Mouse (Mus musculus): ENCODE measurements at regions not wholly inside any gene's neighbourhood (a gene's known extent, or its start where the extent isn't known, plus 50 kb on each side); places are given as distances from the start of the nearest gene placed in this dataset.

DNA sequence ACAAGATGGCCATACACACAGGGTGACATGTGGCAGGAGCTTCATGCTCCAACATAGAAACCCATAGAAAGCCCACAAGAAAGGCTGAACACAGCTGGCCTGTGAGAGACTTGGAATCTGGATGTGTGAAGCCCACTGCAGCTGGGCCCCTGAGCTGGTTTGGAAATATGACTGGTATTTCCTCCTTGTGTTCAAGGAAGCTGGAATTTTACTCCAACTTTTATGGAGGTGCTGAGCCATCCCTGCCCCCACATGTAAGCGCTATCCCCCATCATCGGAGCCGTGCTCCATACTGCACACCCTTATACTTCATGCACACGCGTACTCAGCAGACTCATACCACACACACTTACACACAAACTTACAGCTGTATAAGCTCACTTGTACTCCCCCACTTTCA, 87.7 kb upstream of the Agap1 start:
- H3K36me3 ChIP-seq (ENCODE audit: insufficient read depth, low read length): no peaks in the 10 kb centered on the region
- DNase-seq (ENCODE audit: low spot score) (peak; percentile 22), ATAC-seq (peak; percentile 40)
- no peak overlapping the region for H3K27ac ChIP-seq (ENCODE audit: low read length)
- 52% methylated on average over 5 of the region's 5 CpGs for WGBS
- H3K4me2 ChIP-seq (replicated peaks; ENCODE audit: low read depth, low read length): no peak overlapping the region
- no peak overlapping the region for H3K4me3 ChIP-seq (ENCODE audit: low read depth, low read length)
- H3K9me3 ChIP-seq (ENCODE audit: low read length): no peaks in the 10 kb centered on the region
- H3K4me1 ChIP-seq (ENCODE audit: insufficient read depth, low read depth, low read length): no peaks in the 10 kb centered on the region
- TF ChIP-seq CTCF (IDR thresholded peaks at IDR 0.05): no peak
- TF ChIP-seq EP300 (IDR thresholded peaks at IDR 0.05): no peak
- H3K9ac ChIP-seq (replicated peaks; ENCODE audit: low read depth): no peak overlapping the region
- no peaks in the 10 kb centered on the region for H3K27me3 ChIP-seq (replicated peaks; ENCODE audit: insufficient read depth, low read length)

GRCm38 (mm10) chr1:89373806-89374205, 80.8 kb upstream of the Agap1 start:
- Histone ChIP-seq H3K9me3 (ENCODE audit: low read length) (no peaks in the 10 kb centered on the region; the same call in 1 of the 2 replicates), H3K9ac (replicated peaks; ENCODE audit: low read depth) (no peak overlapping the region), H3K27me3 (replicated peaks; ENCODE audit: insufficient read depth, low read length) (no peaks in the 10 kb centered on the region), H3K36me3 (ENCODE audit: insufficient read depth, low read length) (no peaks in the 10 kb centered on the region), H3K4me3 (ENCODE audit: low read depth, low read length) (no peak overlapping the region), H3K27ac (ENCODE audit: low read length) (no peak overlapping the region), H3K4me1 (ENCODE audit: insufficient read depth, low read depth, low read length) (no peaks in the 10 kb centered on the region), H3K4me2 (replicated peaks; ENCODE audit: low read depth, low read length) (no peak overlapping the region)
- ATAC-seq (no peak), DNase-seq (ENCODE audit: low spot score) (no peak)
- no peak for TF ChIP-seq EP300 (IDR thresholded peaks at IDR 0.05)
- no peak for TF ChIP-seq CTCF (IDR thresholded peaks at IDR 0.05)

DNA sequence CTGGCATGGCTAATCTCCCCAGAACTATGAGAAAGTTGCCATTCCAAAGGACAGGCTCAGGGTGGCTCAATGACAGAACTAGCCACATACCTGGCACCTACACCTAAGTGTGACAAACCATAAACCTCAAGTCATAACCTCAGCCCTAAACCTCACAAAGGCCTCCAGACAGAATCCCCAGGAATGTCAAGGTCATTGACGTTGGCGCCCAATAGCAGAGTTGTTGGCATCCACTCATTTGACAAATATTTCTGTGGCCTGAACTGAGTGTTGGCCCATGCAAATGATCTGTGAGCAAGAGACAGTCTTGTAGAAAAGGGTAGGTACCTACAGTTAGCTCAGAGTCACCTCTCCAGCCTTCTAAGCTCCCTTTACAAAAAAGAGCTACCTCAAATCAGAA, 80.3 kb upstream of the Agap1 start:
- Histone ChIP-seq H3K9ac (replicated peaks; ENCODE audit: low read depth) (no peak overlapping the region), H3K4me2 (replicated peaks; ENCODE audit: low read depth, low read length) (no peak overlapping the region), H3K9me3 (ENCODE audit: low read length) (no peaks in the 10 kb centered on the region; the same call in 1 of the 2 replicates), H3K27me3 (replicated peaks; ENCODE audit: insufficient read depth, low read length) (no peaks in the 10 kb centered on the region), H3K4me1 (ENCODE audit: insufficient read depth, low read depth, low read length) (no peaks in the 10 kb centered on the region), H3K27ac (ENCODE audit: low read length) (no peak overlapping the region), H3K4me3 (ENCODE audit: low read depth, low read length) (no peak overlapping the region), H3K36me3 (ENCODE audit: insufficient read depth, low read length) (no peaks in the 10 kb centered on the region)
- ATAC-seq: no peak
- 89% methylated on average over 2 of the region's 2 CpGs for WGBS
- TF ChIP-seq EP300 (IDR thresholded peaks at IDR 0.05) (no peak), CTCF (IDR thresholded peaks at IDR 0.05) (no peak)
- DNase-seq (ENCODE audit: low spot score): no peak

DNA sequence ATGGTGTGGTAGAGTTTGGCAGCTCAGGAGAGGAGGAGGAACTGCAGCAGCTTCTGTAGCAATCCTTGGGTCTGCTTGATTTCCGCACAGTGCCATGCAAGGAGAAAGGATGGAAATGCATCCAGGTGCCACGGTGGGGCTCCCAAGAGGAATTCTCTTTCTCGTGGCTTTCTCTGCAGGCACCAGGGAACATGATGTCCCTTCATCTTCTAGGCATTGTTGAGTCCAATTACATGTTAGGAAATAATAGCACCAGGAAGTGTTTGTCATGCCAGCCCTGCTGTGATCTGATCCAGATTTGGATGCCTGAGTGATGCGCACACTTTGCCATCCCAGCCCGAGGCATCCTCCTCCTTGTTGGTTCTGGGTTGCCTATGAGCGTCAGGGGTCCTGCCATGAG, 72.6 kb upstream of the Agap1 start:
- H3K27me3 ChIP-seq (replicated peaks; ENCODE audit: insufficient read depth, low read length): no peaks in the 10 kb centered on the region
- 75% methylated on average over 6 of the region's 6 CpGs for WGBS
- H3K4me1 ChIP-seq (ENCODE audit: insufficient read depth, low read depth, low read length): no peaks in the 10 kb centered on the region
- no peak overlapping the region for H3K4me2 ChIP-seq (replicated peaks; ENCODE audit: low read depth, low read length)
- TF ChIP-seq CTCF (IDR thresholded peaks at IDR 0.05) (no peak), EP300 (IDR thresholded peaks at IDR 0.05) (no peak)
- no peaks in the 10 kb centered on the region for H3K36me3 ChIP-seq (ENCODE audit: insufficient read depth, low read length)
- ATAC-seq (no peak), DNase-seq (ENCODE audit: low spot score) (no peak)
- H3K4me3 ChIP-seq (ENCODE audit: low read depth, low read length): no peak overlapping the region
- no peak overlapping the region for H3K27ac ChIP-seq (ENCODE audit: low read length)
- no peak overlapping the region for H3K9ac ChIP-seq (replicated peaks; ENCODE audit: low read depth)
- no peaks in the 10 kb centered on the region; the same call in 1 of the 2 replicates for H3K9me3 ChIP-seq (ENCODE audit: low read length)

DNA sequence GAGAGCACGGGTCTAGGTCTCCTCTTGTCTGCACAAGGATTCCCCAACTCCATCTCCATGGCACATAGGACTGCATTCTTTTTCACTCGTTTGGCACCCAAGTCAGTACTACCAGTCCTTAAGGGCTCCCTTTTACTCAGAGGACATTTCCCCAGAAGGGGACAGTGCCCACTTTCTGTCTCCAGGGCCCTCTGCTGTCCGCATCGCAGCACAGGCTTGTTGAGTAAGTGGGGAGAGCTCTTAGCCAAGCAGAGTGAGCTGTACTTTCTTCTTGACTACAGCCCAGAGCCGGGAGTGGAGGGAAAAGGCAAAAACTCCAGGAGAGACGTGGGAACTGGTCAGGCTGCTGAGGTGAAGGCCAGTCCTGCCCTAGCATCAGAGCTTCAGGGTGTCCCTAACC, 69.5 kb upstream of the Agap1 start:
- Histone ChIP-seq H3K4me3 (ENCODE audit: low read depth, low read length) (no peak overlapping the region), H3K27me3 (replicated peaks; ENCODE audit: insufficient read depth, low read length) (no peaks in the 10 kb centered on the region), H3K9me3 (ENCODE audit: low read length) (no peaks in the 10 kb centered on the region), H3K4me1 (ENCODE audit: insufficient read depth, low read depth, low read length) (no peaks in the 10 kb centered on the region), H3K4me2 (replicated peaks; ENCODE audit: low read depth, low read length) (no peak overlapping the region), H3K9ac (replicated peaks; ENCODE audit: low read depth) (no peak overlapping the region), H3K27ac (ENCODE audit: low read length) (no peak overlapping the region), H3K36me3 (ENCODE audit: insufficient read depth, low read length) (no peaks in the 10 kb centered on the region)
- 48% methylated on average over 6 of the region's 6 CpGs for WGBS
- peak; percentile 57 for DNase-seq (ENCODE audit: low spot score)
- no peak for TF ChIP-seq EP300 (IDR thresholded peaks at IDR 0.05)
- peak; percentile 56 for TF ChIP-seq CTCF (IDR thresholded peaks at IDR 0.05)
- peak; percentile 59 for ATAC-seq

DNA sequence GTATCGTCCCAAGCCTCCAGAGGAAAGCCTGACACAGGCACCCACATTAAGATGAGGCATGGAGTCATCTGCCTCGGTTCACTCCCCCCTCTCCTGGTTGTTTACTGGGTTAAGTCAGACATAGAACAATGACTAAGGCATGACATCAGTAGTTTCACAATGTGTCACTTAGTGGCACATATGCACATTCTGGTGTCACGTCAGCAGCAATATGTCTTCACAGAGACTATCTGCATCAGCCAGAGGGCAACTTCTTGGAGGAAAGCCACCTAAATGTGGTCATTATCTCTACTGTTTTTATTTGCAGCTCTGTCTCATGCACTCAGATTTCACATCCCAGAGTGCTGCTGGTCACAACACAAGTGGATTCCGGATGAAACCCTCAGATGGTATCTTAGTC, 61.9 kb upstream of the Agap1 start:
- 57% methylated on average over 4 of the region's 4 CpGs for WGBS
- H3K4me1 ChIP-seq (ENCODE audit: insufficient read depth, low read depth, low read length): no peaks in the 10 kb centered on the region
- no peaks in the 10 kb centered on the region for H3K36me3 ChIP-seq (ENCODE audit: insufficient read depth, low read length)
- H3K27ac ChIP-seq (ENCODE audit: low read length): no peak overlapping the region
- no peaks in the 10 kb centered on the region for H3K9me3 ChIP-seq (ENCODE audit: low read length)
- H3K27me3 ChIP-seq (replicated peaks; ENCODE audit: insufficient read depth, low read length): no peaks in the 10 kb centered on the region
- no peak overlapping the region for H3K4me3 ChIP-seq (ENCODE audit: low read depth, low read length)
- H3K9ac ChIP-seq (replicated peaks; ENCODE audit: low read depth): no peak overlapping the region
- no peak overlapping the region for H3K4me2 ChIP-seq (replicated peaks; ENCODE audit: low read depth, low read length)
- ATAC-seq (no peak), DNase-seq (ENCODE audit: low spot score) (peak; percentile 46)
- peak; percentile 46; the same call in 1 of the 2 replicates for TF ChIP-seq EP300 (IDR thresholded peaks at IDR 0.05)
- TF ChIP-seq CTCF (IDR thresholded peaks at IDR 0.05): no peak

GRCm38 (mm10) chr1:89394471-89394870, 60.1 kb upstream of the Agap1 start:
- ATAC-seq (no peak), DNase-seq (ENCODE audit: low spot score) (no peak)
- 41% methylated on average over 7 of the region's 7 CpGs for WGBS
- TF ChIP-seq EP300 (IDR thresholded peaks at IDR 0.05) (no peak), CTCF (IDR thresholded peaks at IDR 0.05) (no peak)
- no peak overlapping the region for H3K27ac ChIP-seq (ENCODE audit: low read length)
- H3K9ac ChIP-seq (replicated peaks; ENCODE audit: low read depth): no peak overlapping the region
- H3K4me1 ChIP-seq (ENCODE audit: insufficient read depth, low read depth, low read length): no peaks in the 10 kb centered on the region
- H3K36me3 ChIP-seq (ENCODE audit: insufficient read depth, low read length): no peaks in the 10 kb centered on the region
- H3K9me3 ChIP-seq (ENCODE audit: low read length): no peaks in the 10 kb centered on the region
- no peak overlapping the region for H3K4me3 ChIP-seq (ENCODE audit: low read depth, low read length)
- no peak overlapping the region for H3K4me2 ChIP-seq (replicated peaks; ENCODE audit: low read depth, low read length)
- H3K27me3 ChIP-seq (replicated peaks; ENCODE audit: insufficient read depth, low read length): no peaks in the 10 kb centered on the region

Measured in lung, postnatal 0 days (tissue).